Mouse (Mus musculus) inflammation-experienced regulatory T-cells, adult 6 months (primary cell): ENCODE results near the gene Polr2i. TPM values are rescaled to one million over a fixed set of nuclear protein-coding genes. Genes with fewer than 3 reads are reported as not detected.
A peak's percentile ranks its signal among the peaks of the same experiment; 100 is the strongest.

Experiments
- ATAC-seq: one replicate; pipeline ENCODE4 v1.8.0; 2017
- polyA plus RNA-seq, 3 experiments: library from polyadenylated mRNA; unstranded; fragments of 100-300 nt; shearing (Covaris generic); gene quantifications; one replicate each; pipeline ENCODE4 v1.2.1; 2017

The Polr2i gene
- polyA plus RNA-seq, 3 experiments from 2014 or later, result 51.0 to 54.5 (median 54.2) TPM

GRCm38 (mm10) chr7:30266780-30267179, 35.0 kb downstream of the Polr2i start:
- no peak for ATAC-seq

- no peak for ATAC-seq
Measured at GRCm38 (mm10) chr7:30269641-30270040, 37.9 kb downstream of the Polr2i start.

DNA sequence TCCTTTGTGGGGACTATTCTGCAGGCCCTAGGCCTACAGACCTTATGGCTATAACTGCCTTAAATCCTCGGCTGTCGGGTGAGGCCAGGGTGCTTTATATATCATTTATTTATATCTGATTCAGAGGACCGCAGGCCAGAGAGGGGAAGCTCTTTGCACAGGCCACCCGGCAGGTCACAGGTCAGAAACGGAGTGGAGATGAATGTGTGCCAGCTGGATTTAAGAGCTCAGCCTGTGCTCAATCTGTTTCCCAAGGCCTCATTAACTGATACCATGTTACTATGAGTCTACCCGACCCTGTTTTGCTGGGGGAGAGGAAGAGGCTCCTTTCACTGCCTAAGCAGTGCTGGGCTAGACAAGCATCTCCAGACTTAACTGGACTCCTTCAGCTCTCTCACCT, 42.6 kb downstream of the Polr2i start:
- no peak for ATAC-seq

DNA sequence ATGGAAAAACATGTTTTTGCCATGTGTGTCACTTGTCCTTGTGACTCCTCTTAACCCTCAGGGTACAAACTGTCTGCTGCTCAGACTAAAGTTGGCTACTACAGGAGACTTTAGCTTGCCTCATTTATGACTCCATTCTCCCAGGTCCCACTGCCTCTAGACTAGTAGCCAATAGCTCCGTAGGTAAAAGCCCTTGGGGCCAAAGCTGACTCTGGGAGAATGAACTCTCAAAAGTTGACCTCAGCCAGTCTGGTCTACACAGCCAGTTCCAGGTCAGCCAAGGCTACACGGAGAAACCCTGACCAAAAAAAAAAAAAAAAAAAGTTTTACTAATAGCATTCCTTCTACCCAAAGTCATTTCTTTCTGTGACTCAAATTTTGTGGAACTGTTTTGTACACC, 47.2 kb downstream of the Polr2i start:
- no peak for ATAC-seq

DNA sequence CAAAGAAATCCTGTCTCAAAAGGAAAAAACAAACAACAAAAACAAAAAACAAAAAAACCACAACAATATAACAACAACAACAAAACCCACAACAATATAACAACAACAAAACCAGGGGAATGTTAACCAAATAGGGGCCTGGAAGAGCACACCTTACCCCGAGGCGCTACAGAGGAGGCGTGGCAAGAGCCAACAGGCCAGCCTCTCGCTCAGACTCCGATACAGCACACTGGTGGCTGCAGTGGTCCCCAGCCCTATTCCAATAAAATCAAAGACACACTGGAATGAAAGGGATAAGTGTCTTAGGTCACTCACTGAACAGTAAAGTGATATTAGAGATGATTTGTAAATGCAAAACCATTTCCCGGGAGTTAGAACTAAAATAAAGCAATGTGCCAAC, 47.8 kb downstream of the Polr2i start:
- ATAC-seq, result no peak

- ATAC-seq, result peak; percentile 96
Measured at GRCm38 (mm10) chr7:30279951-30280669, 48.4 kb downstream of the Polr2i start, which contains the start of the genes Thap8 and Wdr62. TSS of gene Thap8 (plus strand) at chr7:30280094. TSS of gene Wdr62 (minus strand) at chr7:30280419.

DNA sequence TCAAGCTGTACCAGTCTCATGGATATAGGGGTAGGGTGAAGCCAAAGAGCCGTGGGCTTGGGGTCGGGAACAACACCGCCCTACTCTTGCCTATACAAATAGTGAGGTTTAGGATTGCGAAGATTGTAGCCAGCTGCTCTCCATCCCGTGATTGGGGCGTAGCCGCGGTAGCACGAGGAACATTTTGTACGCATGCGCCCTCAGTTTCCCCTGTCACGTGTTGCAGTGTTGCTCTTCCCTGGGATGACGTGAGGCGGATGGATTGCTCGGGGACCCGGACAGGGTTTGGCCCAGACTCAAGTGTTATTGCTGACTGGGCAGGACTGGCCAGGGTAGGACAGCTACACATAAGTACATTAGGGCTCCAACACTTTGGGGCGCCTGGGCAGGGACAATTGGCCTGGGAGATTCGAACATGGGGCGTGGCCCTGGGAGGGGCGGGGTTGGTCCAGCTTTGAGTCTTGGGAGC, 49.0 kb downstream of the Polr2i start:
- peak; percentile 68 for ATAC-seq

- ATAC-seq, result no peak
Measured at GRCm38 (mm10) chr7:30281522-30281921, 49.8 kb downstream of the Polr2i start.

DNA sequence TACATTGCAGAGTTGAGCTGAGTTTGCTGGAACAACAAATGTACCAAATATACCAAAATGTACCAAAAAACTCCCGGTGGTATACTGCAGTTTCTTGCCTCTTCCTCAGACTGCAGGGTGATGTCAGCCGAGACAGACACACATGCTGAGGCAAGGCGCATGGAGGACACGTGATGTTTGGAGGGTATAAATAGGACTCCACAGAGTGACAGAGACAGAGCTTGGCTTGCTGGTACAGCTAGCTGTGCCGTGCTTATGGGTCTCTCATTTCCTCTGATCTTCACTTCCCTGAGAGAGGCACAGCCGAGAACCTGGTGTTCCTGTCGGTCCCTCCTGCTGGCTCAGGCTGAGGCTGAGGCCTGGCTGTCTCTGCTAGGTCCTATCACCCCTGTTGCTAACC, 51.0 kb downstream of the Polr2i start:
- ATAC-seq, result no peak

Other genes starting within 250 kb of the Polr2i start
- gene Zfp568, start 248.0 kb upstream of the Polr2i start, polyA plus RNA-seq, result 1 to 10 TPM; 1.8 to 2.0 (median 2.0) TPM
- 1 to 10 TPM; 4.4 to 7.2 (median 5.8) TPM for gene Zfp14, start 180.6 kb upstream of the Polr2i start, polyA plus RNA-seq
- 10 to 100 TPM in 1 of 3 experiments, 1 to 10 TPM in 2; 4.6 to 10.9 (median 5.9) TPM for gene Zfp82, start 159.0 kb upstream of the Polr2i start, polyA plus RNA-seq
- gene Gm26920, start 141.5 kb upstream of the Polr2i start, polyA plus RNA-seq, result 1 to 10 TPM in 2 of 3 experiments, under 1 TPM in 1; 0.87 to 3.9 (median 1.7) TPM
- 10 to 100 TPM in 2 of 3 experiments, 1 to 10 TPM in 1; 7.2 to 14.5 (median 10.9) TPM for gene Zfp566, start 141.4 kb upstream of the Polr2i start, polyA plus RNA-seq
- gene Zfp260, start 137.2 kb upstream of the Polr2i start, polyA plus RNA-seq, result 10 to 100 TPM; 59.7 to 83.0 (median 70.5) TPM
- gene Zfp382, start 110.0 kb upstream of the Polr2i start, polyA plus RNA-seq, result 10 to 100 TPM; 10.2 to 15.5 (median 15.1) TPM
- gene Zfp146, start 62.2 kb upstream of the Polr2i start, polyA plus RNA-seq, result 10 to 100 TPM; 12.9 to 20.8 (median 13.5) TPM
- 1 to 10 TPM; 2.3 to 3.5 (median 3.3) TPM for gene Cox7a1, start 47.8 kb upstream of the Polr2i start, polyA plus RNA-seq
- gene Capns1, start 33.1 kb upstream of the Polr2i start, polyA plus RNA-seq, result 10 to 100 TPM; 66.6 to 74.8 (median 71.1) TPM
- 100 to 1,000 TPM in 2 of 3 experiments, 10 to 100 TPM in 1; 95.8 to 156 (median 120) TPM for gene Tbcb, start 324 bp downstream of the Polr2i start, polyA plus RNA-seq
- not detected for gene Ovol3, start 3.8 kb downstream of the Polr2i start, polyA plus RNA-seq
- gene Thap8, start 48.1 kb downstream of the Polr2i start, polyA plus RNA-seq, result under 1 TPM; 0.26 to 0.70 (median 0.26) TPM
- 1 to 10 TPM; 1.5 to 5.3 (median 1.5) TPM for gene Wdr62, start 48.5 kb downstream of the Polr2i start, polyA plus RNA-seq
- gene Clip3, start 59.8 kb downstream of the Polr2i start, polyA plus RNA-seq, result 1 to 10 TPM; 3.6 to 7.0 (median 5.8) TPM
- 100 to 1,000 TPM in 2 of 3 experiments, 10 to 100 TPM in 1; 69.8 to 178 (median 155) TPM for gene Alkbh6, start 76.8 kb downstream of the Polr2i start, polyA plus RNA-seq
- 10 to 100 TPM in 1 of 3 experiments, 1 to 10 TPM in 2; 4.3 to 14.7 (median 6.4) TPM for gene Syne4, start 82.9 kb downstream of the Polr2i start, polyA plus RNA-seq
- gene E130208F15Rik, start 89.8 kb downstream of the Polr2i start, polyA plus RNA-seq, result not detected
- gene Sdhaf1, start 91.9 kb downstream of the Polr2i start, polyA plus RNA-seq, result 1 to 10 TPM; 2.0 to 6.1 (median 3.9) TPM
- not detected for gene Lrfn3, start 130.8 kb downstream of the Polr2i start, polyA plus RNA-seq
- gene Tyrobp, start 181.8 kb downstream of the Polr2i start, polyA plus RNA-seq, result 10 to 100 TPM in 1 of 3 experiments, 1 to 10 TPM in 1, under 1 TPM in 1; 0.79 to 15.0 (median 2.2) TPM
- gene Hcst, start 187.9 kb downstream of the Polr2i start, polyA plus RNA-seq, result 100 to 1,000 TPM; 484 to 574 (median 552) TPM
- 10 to 100 TPM; 37.3 to 50.8 (median 41.1) TPM for gene Nfkbid, start 189.8 kb downstream of the Polr2i start, polyA plus RNA-seq
- 1 to 10 TPM; 6.0 to 7.4 (median 6.0) TPM for gene Aplp1, start 213.6 kb downstream of the Polr2i start, polyA plus RNA-seq
- not detected for gene Kirrel2, start 225.7 kb downstream of the Polr2i start, polyA plus RNA-seq
- gene Nphs1, start 226.4 kb downstream of the Polr2i start, polyA plus RNA-seq, result under 1 TPM in 1 of 3 experiments, not detected in 2; 0.11 TPM